Mouse (Mus musculus) small intestine, adult 2 months (tissue): ENCODE results near the gene Gm10322.

Experiments used
- CTCF ChIP-seq: fragments of 200-500 bp; IDR thresholded peaks from 2 replicates; pipeline ENCODE4 v1.5.1; 2012; ENCODE audit warnings: low read depth, mild to moderate bottlenecking, control low read depth, inconsistent platforms, low read length, moderate library complexity, mixed read lengths; ENCODE audit not compliant: insufficient replicate concordance, insufficient read length; ENCODE audit errors: extremely low read depth
- POLR2A ChIP-seq: fragments of 200-500 bp; IDR thresholded peaks from 2 replicates; pipeline ENCODE4 v1.6.1; 2012; ENCODE audit warnings: low read depth, mild to moderate bottlenecking, control low read depth, inconsistent platforms, low read length, moderate library complexity

- TF ChIP-seq POLR2A (no peak), CTCF (peak; percentile 23; the same call in 1 of the 2 replicates)
Observed at GRCm38 (mm10) chr10:59614141-59614540, 1.7 kb upstream of the Gm10322 start.
